In the genomic region with DNA sequence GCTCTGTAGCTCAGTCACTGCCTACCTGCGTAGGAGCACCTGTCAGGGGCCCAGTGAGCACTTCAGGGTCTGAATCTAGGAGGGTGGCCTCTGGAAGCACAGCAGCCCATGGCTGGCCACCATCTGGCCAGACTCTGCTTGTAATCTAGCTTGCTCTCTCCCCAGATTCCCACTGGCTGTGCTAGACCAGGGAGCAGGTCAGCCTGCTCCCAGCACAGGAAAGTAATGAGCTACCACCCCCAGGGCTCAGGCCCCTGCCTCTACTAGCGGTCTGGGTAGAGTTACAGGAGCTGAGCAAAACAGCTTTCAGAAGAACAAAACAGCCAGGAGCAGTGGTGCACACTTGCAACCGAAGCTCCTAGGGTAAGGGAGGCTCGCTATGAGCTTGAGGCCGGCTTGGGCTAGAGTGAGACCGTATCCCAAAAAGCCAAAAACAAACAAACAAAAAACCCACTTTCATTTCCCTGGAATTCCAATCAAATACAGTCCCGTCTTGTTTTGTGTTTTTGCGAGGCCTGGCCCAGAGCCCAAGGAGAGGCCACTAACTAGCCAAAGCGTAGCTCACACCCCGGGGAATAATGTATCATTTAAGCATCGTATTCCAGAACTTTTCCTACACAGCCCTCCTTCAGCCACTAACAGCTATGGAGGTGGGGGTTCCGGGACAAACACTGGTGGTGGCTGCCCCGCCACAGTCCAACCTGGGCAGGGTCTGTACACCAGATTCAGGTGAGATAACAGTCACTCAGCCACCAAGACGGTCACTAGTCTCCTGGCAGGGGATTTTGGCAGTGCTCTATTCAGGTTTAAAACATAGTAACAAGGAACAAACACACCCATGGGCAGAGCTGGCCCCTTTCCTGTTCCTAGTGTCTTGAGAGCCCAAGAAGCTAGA, we compare ENCODE assay signal across 13 mouse cellular contexts. TPM values are rescaled to one million over a fixed set of nuclear protein-coding genes. Genes with fewer than 3 reads are reported as not detected.
DNase-seq lines count a peak whose midpoint lies in the region; ATAC-seq and TF ChIP-seq lines count a peak whose summit lies in the region.
"Had no signal": no experiment of that assay in that cellular context is flagged by ENCODE, and none has a peak within 500 bp of the region (broad histone marks: within the 10 kb centered on the region; RNA-seq: fewer than 3 reads in every experiment).

No protein-coding gene starts in this region.

- H3K36me3 ChIP-seq in heart, postnatal 0 days (replicated peaks; ENCODE audit: control insufficient read depth, insufficient read depth, low read length): peaks cover 30% of the 10 kb centered on the region
- H3K36me3 ChIP-seq in lung, embryonic 15.5 days: peaks cover 42% of the 10 kb centered on the region
- peaks cover 41% of the 10 kb centered on the region for H3K36me3 ChIP-seq in embryonic facial prominence, embryonic 15.5 days
- H3K36me3 ChIP-seq in stomach, embryonic 15.5 days: peaks cover 33% of the 10 kb centered on the region

- no peak for TF ChIP-seq EP300 in heart, postnatal 0 days (IDR thresholded peaks at IDR 0.05; ENCODE audit: low read depth)

- WGBS in heart, postnatal 0 days: 81% methylated on average over 14 of the region's 14 CpGs
- WGBS in lung, embryonic 15.5 days: 65% methylated on average over 14 of the region's 14 CpGs
- 51% methylated on average over 14 of the region's 14 CpGs for WGBS in embryonic facial prominence, embryonic 15.5 days
- WGBS in stomach, embryonic 15.5 days: 79% methylated on average over 14 of the region's 14 CpGs

- H3K9ac ChIP-seq in heart, postnatal 0 days (replicated peaks; ENCODE audit: low read depth, low read length): no peak overlapping the region
- no peak overlapping the region for H3K9ac ChIP-seq in lung, embryonic 15.5 days
- H3K9ac ChIP-seq in embryonic facial prominence, embryonic 15.5 days: no peak overlapping the region
- no peak overlapping the region for H3K9ac ChIP-seq in stomach, embryonic 15.5 days
- H3K9ac ChIP-seq: liver, embryonic 15.5 days; midbrain, embryonic 13.5 days had no signal

- peak overlapping the region; percentile 26; the same call in 1 of the 2 replicates for H3K27ac ChIP-seq in heart, postnatal 0 days (ENCODE audit: low read depth)
- H3K27ac ChIP-seq in lung, embryonic 15.5 days: peak overlapping the region; percentile 53
- peak overlapping the region; percentile 80 for H3K27ac ChIP-seq in embryonic facial prominence, embryonic 15.5 days (replicated peaks)
- H3K27ac ChIP-seq in stomach, embryonic 15.5 days: peak overlapping the region; percentile 57
- H3K27ac ChIP-seq: liver, embryonic 15.5 days; midbrain, embryonic 13.5 days had no signal

- H3K9me3 ChIP-seq in heart, postnatal 0 days (replicated peaks; ENCODE audit: control insufficient read depth, low read length): no peaks in the 10 kb centered on the region
- no peaks in the 10 kb centered on the region for H3K9me3 ChIP-seq in lung, embryonic 15.5 days
- no peaks in the 10 kb centered on the region for H3K9me3 ChIP-seq in embryonic facial prominence, embryonic 15.5 days (replicated peaks)
- H3K9me3 ChIP-seq in stomach, embryonic 15.5 days: no peaks in the 10 kb centered on the region
- H3K9me3 ChIP-seq: liver, embryonic 15.5 days; midbrain, embryonic 13.5 days had no signal

- H3K27me3 ChIP-seq in heart, postnatal 0 days (ENCODE audit: control insufficient read depth, insufficient read depth, low read length): no peaks in the 10 kb centered on the region
- no peaks in the 10 kb centered on the region for H3K27me3 ChIP-seq in lung, embryonic 15.5 days
- no peaks in the 10 kb centered on the region for H3K27me3 ChIP-seq in embryonic facial prominence, embryonic 15.5 days
- H3K27me3 ChIP-seq in stomach, embryonic 15.5 days (replicated peaks): no peaks in the 10 kb centered on the region
- H3K27me3 ChIP-seq: liver, embryonic 15.5 days; midbrain, embryonic 13.5 days had no signal

- no peak for DNase-seq in heart, postnatal 0 days (ENCODE audit: low spot score)
- DNase-seq in heart, postnatal 4 days: no peak
- no peak for DNase-seq in lung, postnatal 14 days
- DNase-seq in frontal cortex, adult 2 months (ENCODE audit: extremely low spot score in 1 of 2, low spot score in 1 of 2): no peak
- DNase-seq in urinary bladder, adult 18-20 months (ENCODE audit: low spot score in 2 of 2): no peak
- DNase-seq: layer of hippocampus, adult 9-11 months; thymus, adult 2 months had no signal

- no peak for ATAC-seq in heart, postnatal 0 days (ENCODE audit: insufficient read depth, low read depth)
- ATAC-seq in lung, embryonic 15.5 days (ENCODE audit: borderline replicate concordance, extremely low read depth, low FRiP score, low TSS enrichment): no peak
- ATAC-seq in embryonic facial prominence, embryonic 15.5 days (ENCODE audit: insufficient number of reproducible peaks, low FRiP score, low TSS enrichment, low read depth): no peak
- no peak for ATAC-seq in stomach, embryonic 15.5 days (ENCODE audit: insufficient read depth, low FRiP score, low read depth)
- ATAC-seq: midbrain, embryonic 13.5 days had no signal

- no peak for TF ChIP-seq CTCF in heart, postnatal 0 days (IDR thresholded peaks at IDR 0.05; ENCODE audit: low read depth)

- H3K4me2 ChIP-seq in heart, postnatal 0 days (ENCODE audit: low read depth, low read length): no peak overlapping the region
- no peak overlapping the region for H3K4me2 ChIP-seq in lung, embryonic 15.5 days
- no peak overlapping the region for H3K4me2 ChIP-seq in embryonic facial prominence, embryonic 15.5 days (replicated peaks)
- H3K4me2 ChIP-seq in stomach, embryonic 15.5 days: no peak overlapping the region
- H3K4me2 ChIP-seq: liver, embryonic 15.5 days; midbrain, embryonic 13.5 days had no signal

- no peak overlapping the region for H3K4me3 ChIP-seq in heart, postnatal 0 days (ENCODE audit: low read depth, low read length)
- no peak overlapping the region for H3K4me3 ChIP-seq in lung, embryonic 15.5 days
- H3K4me3 ChIP-seq in embryonic facial prominence, embryonic 15.5 days (replicated peaks): no peak overlapping the region
- no peak overlapping the region for H3K4me3 ChIP-seq in stomach, embryonic 15.5 days (replicated peaks)
- H3K4me3 ChIP-seq: liver, embryonic 15.5 days; midbrain, embryonic 13.5 days had no signal

- H3K4me1 ChIP-seq in heart, postnatal 0 days (ENCODE audit: control insufficient read depth, insufficient read depth): peaks cover 8% of the 10 kb centered on the region
- peaks cover 67% of the 10 kb centered on the region for H3K4me1 ChIP-seq in lung, embryonic 15.5 days
- H3K4me1 ChIP-seq in embryonic facial prominence, embryonic 15.5 days: peaks cover 84% of the 10 kb centered on the region
- H3K4me1 ChIP-seq in stomach, embryonic 15.5 days: peaks cover 32% of the 10 kb centered on the region

RNA-seq across cellular contexts. Expression of a gene that starts 17.4 kb away (rescaled TPM):
- total RNA-seq in heart, postnatal 0 days (2014; rRNA removed; ENCODE audit: low replicate concordance): 1.3 TPM in 1 of 2 replicates, not detected in the other
- 0.10 TPM in 1 of 2 replicates, not detected in the other for polyA plus RNA-seq in heart, postnatal 0 days (2015; fragmentation: Nextera tagmentation; extraction: Ambion mirVana)
- not detected for total RNA-seq in heart, postnatal 4 days (2021)
- 0.57 and 2.7 TPM in 2 replicates for polyA plus RNA-seq in lung, embryonic 15.5 days (2015; fragmentation: Nextera tagmentation; extraction: Ambion mirVana)
- polyA plus RNA-seq in embryonic facial prominence, embryonic 15.5 days (2015; fragmentation: Nextera tagmentation; extraction: Ambion mirVana): 1.6 and 2.1 TPM in 2 replicates
- polyA plus RNA-seq in stomach, embryonic 15.5 days (2015; fragmentation: Nextera tagmentation; extraction: Ambion mirVana): 0.23 and 0.42 TPM in 2 replicates
- 0.22 TPM in 1 of 2 replicates, not detected in the other for polyA plus RNA-seq in frontal cortex, adult 2 months (2012; rRNA removed)
- total RNA-seq: heart, postnatal 25 days had no signal
- polyA plus RNA-seq: liver, embryonic 15.5 days had no signal

RNA-seq across cellular contexts. Expression of a gene that starts 24.4 kb away (rescaled TPM):
- 33.5 and 39.8 TPM in 2 replicates for total RNA-seq in heart, postnatal 0 days (2014; rRNA removed; ENCODE audit: low replicate concordance)
- 11.8 and 12.0 TPM in 2 replicates for polyA plus RNA-seq in heart, postnatal 0 days (2015; fragmentation: Nextera tagmentation; extraction: Ambion mirVana)
- total RNA-seq in heart, postnatal 4 days (2021): 10 to 100 TPM; 18.7 to 20.7 TPM
- polyA plus RNA-seq in lung, embryonic 15.5 days (2015; fragmentation: Nextera tagmentation; extraction: Ambion mirVana): 122 TPM in 2 replicates
- polyA plus RNA-seq in embryonic facial prominence, embryonic 15.5 days (2015; fragmentation: Nextera tagmentation; extraction: Ambion mirVana): 82.2 and 86.2 TPM in 2 replicates
- 51.6 and 59.6 TPM in 2 replicates for polyA plus RNA-seq in stomach, embryonic 15.5 days (2015; fragmentation: Nextera tagmentation; extraction: Ambion mirVana)
- 27.6 and 27.9 TPM in 2 replicates for polyA plus RNA-seq in frontal cortex, adult 2 months (2012; rRNA removed)

RNA-seq across cellular contexts. Expression of a gene that starts 43.0 kb away (rescaled TPM):
- total RNA-seq in heart, postnatal 0 days (2014; rRNA removed; ENCODE audit: low replicate concordance): 17.4 and 18.1 TPM in 2 replicates
- polyA plus RNA-seq in heart, postnatal 0 days (2015; fragmentation: Nextera tagmentation; extraction: Ambion mirVana): 8.9 and 10.4 TPM in 2 replicates
- 1 to 10 TPM; 9.1 to 9.9 TPM for total RNA-seq in heart, postnatal 4 days (2021)
- 19.7 and 20.6 TPM in 2 replicates for polyA plus RNA-seq in lung, embryonic 15.5 days (2015; fragmentation: Nextera tagmentation; extraction: Ambion mirVana)
- polyA plus RNA-seq in embryonic facial prominence, embryonic 15.5 days (2015; fragmentation: Nextera tagmentation; extraction: Ambion mirVana): 19.2 and 19.6 TPM in 2 replicates
- 20.0 and 20.7 TPM in 2 replicates for polyA plus RNA-seq in stomach, embryonic 15.5 days (2015; fragmentation: Nextera tagmentation; extraction: Ambion mirVana)
- 12.9 and 16.4 TPM in 2 replicates for polyA plus RNA-seq in frontal cortex, adult 2 months (2012; rRNA removed)

RNA-seq across cellular contexts. Expression of a gene that starts 43.3 kb away (rescaled TPM):
- 23.3 and 25.2 TPM in 2 replicates for total RNA-seq in heart, postnatal 0 days (2014; rRNA removed; ENCODE audit: low replicate concordance)
- polyA plus RNA-seq in heart, postnatal 0 days (2015; fragmentation: Nextera tagmentation; extraction: Ambion mirVana): 32.7 and 33.6 TPM in 2 replicates
- 10 to 100 TPM; 25.2 to 27.3 TPM for total RNA-seq in heart, postnatal 4 days (2021)
- 43.7 and 44.6 TPM in 2 replicates for polyA plus RNA-seq in lung, embryonic 15.5 days (2015; fragmentation: Nextera tagmentation; extraction: Ambion mirVana)
- 48.6 and 49.5 TPM in 2 replicates for polyA plus RNA-seq in embryonic facial prominence, embryonic 15.5 days (2015; fragmentation: Nextera tagmentation; extraction: Ambion mirVana)
- polyA plus RNA-seq in stomach, embryonic 15.5 days (2015; fragmentation: Nextera tagmentation; extraction: Ambion mirVana): 43.8 and 49.8 TPM in 2 replicates
- polyA plus RNA-seq in frontal cortex, adult 2 months (2012; rRNA removed): 27.9 and 28.8 TPM in 2 replicates

Comparison
In these comparisons a context has a peak if more than half of its experiments do, and no peak if none do; other contexts are left out.
1. H3K27ac ChIP-seq: peak in every context shown above with its lines; median percentile 80 in embryonic facial prominence, embryonic 15.5 days; 57 in stomach, embryonic 15.5 days; 53 in lung, embryonic 15.5 days; 26 in heart, postnatal 0 days.